Mouse (Mus musculus) spleen, adult 2 months (tissue): ENCODE data around the gene Gprin3.

Source experiments
- CTCF ChIP-seq: fragments of 200-500 bp; IDR thresholded peaks from 2 replicates; pipeline ENCODE4 v1.5.1; 2011; ENCODE audit warnings: mild to moderate bottlenecking, inconsistent platforms; ENCODE audit not compliant: insufficient read depth, insufficient read length, insufficient replicate concordance; ENCODE audit errors: extremely low read depth
- POLR2A ChIP-seq: fragments of 200-500 bp; IDR thresholded peaks from 2 replicates; pipeline ENCODE4 v1.6.1; 2011; ENCODE audit warnings: low read depth, low read length, inconsistent platforms

DNA sequence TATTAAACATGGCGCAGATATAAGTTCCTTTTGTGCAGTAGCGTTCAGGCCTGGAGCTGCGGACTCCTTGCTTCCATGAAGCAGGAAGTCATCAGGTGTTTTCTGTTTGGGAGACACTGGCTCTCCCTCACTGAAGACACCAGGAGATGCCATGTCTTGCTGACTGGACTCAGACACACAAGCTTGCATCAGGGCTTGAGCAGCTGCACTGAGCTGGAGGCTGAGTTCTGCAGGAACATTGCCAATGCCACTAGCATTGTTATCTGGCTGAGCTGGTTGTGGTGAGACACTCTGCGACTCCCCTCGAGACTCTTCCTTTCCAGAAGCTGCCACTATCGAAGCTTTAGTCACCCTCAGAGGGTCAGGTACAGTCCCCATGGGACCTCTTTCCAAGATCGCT lies 71.2 kb downstream of the Gprin3 start:
- no peak for TF ChIP-seq CTCF
- no peak for TF ChIP-seq POLR2A
